Mouse (Mus musculus) heart, postnatal 4 days (tissue): Measurements from ENCODE around the gene Clec4g. TPM values are rescaled to one million over a fixed set of nuclear protein-coding genes. Genes with fewer than 3 reads are reported as not detected.
A peak's percentile ranks its signal among the peaks of the same experiment; 100 is the strongest.

Experiments
- DNase-seq: peaks from one replicate; pipeline ENCODE4 v3.0.0; 2021
- total RNA-seq, 2 experiments: library from RNA; stranded (reverse); gene quantifications; 2 replicates each; pipeline ENCODE4 v1.2.3; 2021

Clec4g gene
- total RNA-seq, 2 experiments from 2014 or later, result 0.63 to 1.3 TPM

DNA sequence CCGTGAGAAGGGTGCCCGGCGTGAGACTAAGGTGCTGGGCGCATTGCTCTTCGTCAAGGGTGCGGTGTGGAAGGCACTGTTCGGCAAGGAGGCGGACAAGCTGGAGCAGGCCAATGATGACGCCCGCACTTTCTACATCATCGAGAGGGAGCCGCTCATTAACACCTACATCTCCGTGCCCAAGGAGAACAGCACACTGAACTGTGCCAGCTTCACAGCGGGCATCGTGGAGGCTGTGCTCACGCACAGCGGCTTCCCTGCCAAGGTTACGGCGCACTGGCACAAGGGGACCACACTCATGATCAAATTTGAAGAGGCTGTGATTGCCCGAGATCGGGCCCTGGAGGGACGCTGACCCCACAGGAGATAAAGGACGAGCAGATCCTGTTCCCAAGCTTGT, 41.2 kb downstream of the Clec4g start:
- DNase-seq, result no peak

- DNase-seq, result no peak
Measured at GRCm38 (mm10) chr8:3678831-3679230, 41.6 kb downstream of the Clec4g start.

DNA sequence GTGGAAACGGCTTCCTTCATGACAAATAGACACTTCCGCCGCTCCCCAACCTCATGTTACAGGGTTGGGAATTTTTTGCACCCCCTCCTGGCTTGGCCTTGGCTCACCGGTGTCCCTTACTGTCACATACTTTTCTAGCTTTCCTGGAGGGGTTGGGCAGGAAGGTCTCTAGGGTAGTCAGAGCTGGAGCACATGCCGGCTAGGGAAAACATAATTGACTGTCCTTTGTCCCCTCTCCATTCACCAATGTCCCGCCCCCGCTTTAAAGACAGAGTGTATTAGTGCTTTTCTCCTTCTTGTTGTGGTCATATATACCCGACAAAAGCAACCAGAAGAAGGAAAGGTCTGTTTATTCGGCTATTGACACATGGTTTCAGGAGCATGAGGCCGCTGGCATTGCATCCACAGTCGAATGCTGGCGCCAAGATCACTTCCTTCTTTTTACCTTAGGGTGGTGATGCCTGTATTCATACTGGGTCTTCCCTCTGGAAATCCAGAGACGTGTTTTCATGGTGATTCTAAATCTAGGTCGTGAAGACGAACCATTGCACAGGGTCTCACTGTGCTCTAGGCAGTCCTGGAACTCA, 43.4 kb downstream of the Clec4g start:
- no peak for DNase-seq

DNA sequence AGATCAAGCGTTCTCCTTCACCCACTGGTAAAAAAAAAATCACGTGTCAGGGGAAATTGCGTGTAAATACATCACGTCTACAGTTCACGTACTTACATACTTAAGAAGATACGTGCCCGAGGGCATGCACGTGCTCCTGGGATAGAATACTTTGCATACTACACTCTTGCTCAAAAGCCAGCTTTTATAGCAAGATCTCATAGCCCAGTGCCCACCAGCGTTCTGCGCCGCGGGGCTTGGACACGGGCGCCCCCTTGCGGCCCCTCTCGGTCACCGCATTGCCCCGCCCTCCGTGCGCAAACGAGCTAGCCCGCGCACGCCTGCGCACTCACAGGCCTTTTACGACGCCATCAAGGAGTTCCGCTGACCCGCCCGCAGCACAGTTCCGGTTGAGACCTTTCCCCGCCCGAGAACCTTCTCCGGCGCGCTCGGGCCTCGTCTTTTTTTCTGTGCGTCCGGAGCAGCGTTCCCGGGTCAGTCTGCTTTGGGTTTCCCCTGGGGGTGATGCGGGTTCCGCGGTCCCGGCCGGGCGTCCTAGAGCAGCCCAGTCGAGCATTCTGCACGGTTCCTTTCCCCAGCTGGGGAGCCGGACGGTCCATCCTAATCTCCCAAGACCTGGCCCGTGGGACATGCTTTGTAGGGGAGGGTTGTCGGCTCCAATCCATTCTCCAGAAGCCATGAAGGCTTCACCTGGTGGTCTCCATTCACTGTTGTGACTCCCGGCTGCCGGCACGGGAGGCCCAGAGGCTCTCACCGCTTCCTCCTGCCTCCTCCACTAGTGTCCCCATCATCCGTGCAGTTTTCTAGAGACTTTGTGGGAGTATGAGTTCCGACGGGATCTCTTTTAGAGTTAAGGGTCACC, 44.1 kb downstream of the Clec4g start, which contains the start of gene Trappc5:
Gene Trappc5, plus strand, starts transcription at position 169 of the 862 bp plus-strand sequence.
- peak; percentile 95 for DNase-seq

- DNase-seq, result no peak
Measured at GRCm38 (mm10) chr8:3674671-3675070, 45.8 kb downstream of the Clec4g start.

DNA sequence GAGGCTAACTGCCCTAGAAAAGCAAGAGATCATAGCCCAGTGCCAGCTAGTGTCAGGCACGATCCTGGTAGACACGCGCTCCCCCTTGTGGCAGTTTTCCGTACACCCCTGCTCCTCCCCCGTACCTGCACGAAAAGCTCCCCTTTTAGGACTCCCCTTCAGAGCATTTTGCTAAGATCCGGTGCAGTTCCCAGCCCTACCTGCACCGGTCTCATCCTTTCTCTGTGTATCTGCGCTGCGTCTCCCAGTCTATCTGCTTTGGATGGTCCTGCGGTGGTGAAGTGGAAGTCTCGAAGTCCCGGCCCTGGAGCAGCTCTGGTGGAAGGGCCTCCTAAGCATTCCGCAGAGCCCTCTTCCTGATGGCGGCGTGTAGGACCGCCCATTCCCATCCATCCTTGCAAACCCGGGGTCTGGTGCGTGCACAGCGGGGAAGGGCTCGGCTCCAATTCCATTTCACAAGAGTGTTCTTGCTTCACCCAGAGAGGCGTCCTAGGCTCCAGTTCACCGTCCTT, 48.4 kb downstream of the Clec4g start, which contains the start of gene Fcor:
Gene Fcor, minus strand, starts transcription at position 383 of the 512 bp plus-strand sequence.
- DNase-seq, result peak; percentile 84

GRCm38 (mm10) chr8:3670388-3670787, 50.1 kb downstream of the Clec4g start:
- no peak for DNase-seq

- DNase-seq, result no peak
Measured at GRCm38 (mm10) chr8:3665507-3665906, 54.9 kb downstream of the Clec4g start, which contains the start of gene Mcemp1. Gene Mcemp1, plus strand, starts transcription at chr8:3665754.

DNA sequence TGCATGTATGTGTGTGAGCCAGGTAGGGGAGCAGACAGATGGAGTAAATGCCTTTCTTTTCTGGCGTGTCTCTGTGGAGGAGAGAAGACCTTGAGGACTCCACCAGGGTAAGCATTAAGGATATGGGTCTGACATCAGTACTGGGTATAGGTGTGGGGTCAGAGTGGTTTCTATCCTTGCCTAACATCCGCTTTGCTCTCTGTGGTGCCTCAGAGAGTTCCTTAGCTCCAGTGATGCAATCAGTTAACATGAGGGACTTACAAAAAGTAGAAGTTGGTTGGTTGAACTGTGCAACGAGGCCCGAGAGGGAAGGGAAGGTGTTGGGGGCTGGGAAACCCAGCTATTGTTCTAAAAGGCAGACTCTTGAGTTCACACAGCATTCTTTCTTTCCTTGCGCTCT, 56.0 kb downstream of the Clec4g start:
- no peak for DNase-seq

GRCm38 (mm10) chr8:3660889-3661288, 59.6 kb downstream of the Clec4g start:
- no peak for DNase-seq

Other genes starting within 250 kb of the Clec4g start
- under 1 TPM in 1 of 2 experiments, not detected in 1; 0.32 TPM for gene Tex45, start 249.8 kb downstream of the Clec4g start, total RNA-seq
- 10 to 100 TPM; 24.6 to 26.1 TPM for gene Zfp358, start 227.5 kb downstream of the Clec4g start, total RNA-seq
- 10 to 100 TPM; 26.4 to 29.0 TPM for gene Mcoln1, start 220.2 kb downstream of the Clec4g start, total RNA-seq
- 10 to 100 TPM; 15.1 to 15.9 TPM for gene Pnpla6, start 205.3 kb downstream of the Clec4g start, total RNA-seq
- 1 to 10 TPM; 1.1 to 2.2 TPM for gene C330021F23Rik, start 152.7 kb downstream of the Clec4g start, total RNA-seq
- 1 to 10 TPM; 1.5 to 2.9 TPM for gene Camsap3, start 133.4 kb downstream of the Clec4g start, total RNA-seq
- 10 to 100 TPM; 20.9 to 21.3 TPM for gene Xab2, start 99.3 kb downstream of the Clec4g start, total RNA-seq
- 10 to 100 TPM; 72.5 to 77.7 TPM for gene Pet100, start 99.1 kb downstream of the Clec4g start, total RNA-seq
- not detected for gene Pcp2, start 95.1 kb downstream of the Clec4g start, total RNA-seq
- gene Stxbp2, start 89.7 kb downstream of the Clec4g start, total RNA-seq, result 10 to 100 TPM; 15.4 to 17.3 TPM
- gene Retn, start 64.9 kb downstream of the Clec4g start, total RNA-seq, result not detected
- gene Mcemp1, start 54.9 kb downstream of the Clec4g start, total RNA-seq, result under 1 TPM in 1 of 2 experiments, not detected in 1; 0.23 TPM
- gene Fcor, start 48.3 kb downstream of the Clec4g start, total RNA-seq, result under 1 TPM; 0.81 to 0.86 TPM
- gene Trappc5, start 44.4 kb downstream of the Clec4g start, total RNA-seq, result 10 to 100 TPM; 16.8 to 19.8 TPM
- gene Fcer2a, start 26.5 kb downstream of the Clec4g start, total RNA-seq, result under 1 TPM in 1 of 2 experiments, not detected in 1; 0.18 TPM
- gene Cd209a, start 28.3 kb upstream of the Clec4g start, total RNA-seq, result not detected
- not detected for gene Cd209e, start 133.7 kb upstream of the Clec4g start, total RNA-seq
- gene Cd209d, start 157.9 kb upstream of the Clec4g start, total RNA-seq, result not detected
- gene Cd209b, start 206.2 kb upstream of the Clec4g start, total RNA-seq, result not detected
- gene Cd209c, start 234.1 kb upstream of the Clec4g start, total RNA-seq, result not detected